Mouse (Mus musculus): Measurements from ENCODE around the gene Slfn8.

GRCm38 (mm10) chr11:82962215-82962614 is 58.4 kb downstream of the Slfn8 start:
- no peak for TF ChIP-seq CTCF (conservative IDR thresholded peaks at IDR 0.05; ENCODE audit: low read length)
- TF ChIP-seq NANOG (IDR thresholded peaks at IDR 0.05; ENCODE audit: borderline replicate concordance, low read length): no peak

All from E14TG2a.4 (cell line).